Mouse (Mus musculus) ES-E14 (cell line): Measurements from ENCODE around the gene Cideb.

ENCODE experiments used
- HCFC1 ChIP-seq: IDR thresholded peaks from 2 replicates; pipeline ENCODE4 v1.6.1; 2012; ENCODE audit warnings: low read length, inconsistent platforms, borderline replicate concordance; ENCODE audit not compliant: insufficient read depth
- ZC3H11A ChIP-seq: IDR thresholded peaks from 2 replicates; pipeline ENCODE4 v1.6.1; 2012; ENCODE audit warnings: low read depth, mild to moderate bottlenecking, inconsistent platforms, low read length, borderline replicate concordance
- ZNF384 ChIP-seq: IDR thresholded peaks from 2 replicates; pipeline ENCODE4 v1.6.1; 2012; ENCODE audit warnings: low read depth, low read length, inconsistent platforms

GRCm38 (mm10) chr14:55768555-55768954 is 10.3 kb upstream of the Cideb start:
- TF ChIP-seq ZC3H11A (no peak), HCFC1 (no peak), ZNF384 (no peak)
